Mouse (Mus musculus) B cell, adult 2 months (primary cell): ENCODE measurements around the gene Zfp786.
"Not testable (repeated sequence)": the region's sequence is repeated elsewhere in the genome, so short reads cannot be mapped to it uniquely, and the experiment has no call there.

Experiments
- DNase-seq, 2 experiments: peaks; one replicate each; pipeline ENCODE4 v3.0.0; 2022

Gene Zfp786

DNA sequence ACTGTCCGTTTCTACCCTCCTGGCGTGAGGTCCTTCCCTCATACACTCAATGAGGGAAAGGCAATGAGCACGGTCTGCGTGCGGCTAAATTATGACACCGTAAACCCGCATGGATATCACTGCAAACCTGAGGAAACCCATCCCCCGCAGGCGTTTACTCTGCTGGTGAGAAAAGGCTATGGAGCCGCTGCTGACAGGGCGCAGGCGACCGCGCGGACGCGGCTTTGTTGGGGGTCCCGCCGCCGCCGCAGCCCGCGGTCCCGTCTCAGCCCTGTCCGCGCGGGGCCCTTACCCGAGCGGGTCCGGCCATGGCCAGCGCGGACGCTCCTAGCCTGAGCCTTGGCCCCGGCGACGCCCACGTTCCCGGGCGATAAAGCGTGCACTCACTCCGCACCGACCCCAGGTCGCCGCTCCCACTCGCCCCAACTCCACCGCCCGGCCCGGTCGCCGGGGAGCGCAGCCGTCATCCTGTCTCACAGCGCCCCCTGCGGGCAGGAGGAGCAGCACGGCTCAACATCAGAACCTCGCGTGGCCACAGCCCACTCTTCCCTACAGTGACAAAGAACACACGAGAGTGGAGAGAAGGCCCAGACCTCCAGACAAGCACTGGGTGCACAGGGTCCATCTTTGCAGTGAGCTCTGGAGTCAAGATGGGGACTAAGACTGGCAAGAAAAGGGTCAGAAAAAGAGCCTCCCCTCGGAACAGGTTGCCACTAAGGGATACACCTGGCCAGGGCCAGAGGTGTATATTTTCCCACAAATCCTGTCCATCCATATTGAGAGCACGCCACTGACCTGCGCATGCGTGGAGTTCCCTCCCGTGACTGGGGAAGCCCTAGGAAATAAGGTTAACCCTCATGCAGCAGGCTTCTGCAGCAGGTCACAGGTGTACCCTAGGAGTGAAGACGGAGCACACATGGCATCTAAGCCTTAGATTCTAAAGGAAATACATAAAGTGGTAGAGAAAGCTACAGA, at the start of gene Zfp786:
TSS of gene Zfp786 (minus strand) at position 764 of the 975 bp plus-strand sequence.
- DNase-seq = peak; percentile 97 to 98

DNA sequence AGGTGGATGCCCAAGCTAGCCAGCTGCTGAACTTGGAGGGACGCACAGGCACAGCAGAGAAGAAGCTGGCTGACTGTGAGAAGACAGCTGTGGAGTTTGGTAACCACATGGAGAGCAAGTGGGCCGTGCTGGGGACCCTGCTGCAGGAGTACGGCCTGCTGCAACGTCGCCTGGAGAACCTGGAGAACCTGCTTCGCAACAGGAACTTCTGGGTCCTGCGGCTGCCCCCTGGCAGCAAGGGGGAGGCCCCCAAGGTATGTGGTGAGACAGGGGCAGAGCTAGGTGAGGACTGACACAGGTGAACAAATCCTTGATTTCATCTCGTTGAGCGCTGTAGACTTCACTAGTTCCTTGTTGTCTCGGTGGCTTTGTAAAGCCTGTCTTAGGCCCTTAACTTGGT, 49.5 kb upstream of the Zfp786 start:
- no peak for DNase-seq

GRCm38 (mm10) chr6:47879049-47879716, 48.5 kb upstream of the Zfp786 start:
- DNase-seq = peak in 1 of 2 experiments; percentile 3

DNA sequence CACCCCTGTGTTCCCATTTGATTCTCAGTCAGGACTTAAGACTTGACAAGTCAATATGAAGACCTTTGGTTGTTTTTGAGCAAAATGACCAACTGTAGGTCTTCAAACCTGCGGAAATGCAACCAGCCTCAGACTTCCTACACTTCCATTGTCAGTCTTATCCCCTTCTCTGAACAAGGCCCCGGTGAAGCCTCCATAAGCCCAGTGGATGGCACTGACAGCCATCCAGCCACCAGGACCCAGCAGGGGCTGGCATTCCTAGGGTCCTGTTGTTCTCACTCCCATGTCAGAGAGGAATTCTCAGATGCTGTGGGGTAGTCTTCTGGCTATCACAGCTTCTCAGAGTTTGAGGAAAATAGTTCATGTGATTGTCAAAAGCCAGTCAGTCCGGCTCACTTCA, 47.9 kb upstream of the Zfp786 start:
- DNase-seq = no peak

DNA sequence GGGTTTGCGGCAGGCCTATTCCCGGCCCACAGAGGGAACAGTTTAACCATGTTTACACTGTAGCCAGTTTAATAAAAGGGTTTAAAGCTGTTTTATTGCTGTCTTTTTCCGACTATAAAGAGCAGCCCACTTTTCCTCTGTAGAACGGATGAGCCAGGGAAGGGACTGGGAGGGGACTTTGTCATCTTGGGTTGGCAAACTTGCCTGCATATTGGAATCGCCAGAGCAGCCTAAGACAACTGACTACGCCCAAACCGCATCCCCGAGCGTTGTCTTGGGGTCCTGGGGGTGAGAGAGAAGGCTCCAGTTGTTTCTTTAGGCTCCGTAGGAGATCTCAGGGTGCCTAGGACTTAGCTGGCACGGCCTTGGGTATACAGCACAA, 47.5 kb upstream of the Zfp786 start:
- DNase-seq = no peak

DNA sequence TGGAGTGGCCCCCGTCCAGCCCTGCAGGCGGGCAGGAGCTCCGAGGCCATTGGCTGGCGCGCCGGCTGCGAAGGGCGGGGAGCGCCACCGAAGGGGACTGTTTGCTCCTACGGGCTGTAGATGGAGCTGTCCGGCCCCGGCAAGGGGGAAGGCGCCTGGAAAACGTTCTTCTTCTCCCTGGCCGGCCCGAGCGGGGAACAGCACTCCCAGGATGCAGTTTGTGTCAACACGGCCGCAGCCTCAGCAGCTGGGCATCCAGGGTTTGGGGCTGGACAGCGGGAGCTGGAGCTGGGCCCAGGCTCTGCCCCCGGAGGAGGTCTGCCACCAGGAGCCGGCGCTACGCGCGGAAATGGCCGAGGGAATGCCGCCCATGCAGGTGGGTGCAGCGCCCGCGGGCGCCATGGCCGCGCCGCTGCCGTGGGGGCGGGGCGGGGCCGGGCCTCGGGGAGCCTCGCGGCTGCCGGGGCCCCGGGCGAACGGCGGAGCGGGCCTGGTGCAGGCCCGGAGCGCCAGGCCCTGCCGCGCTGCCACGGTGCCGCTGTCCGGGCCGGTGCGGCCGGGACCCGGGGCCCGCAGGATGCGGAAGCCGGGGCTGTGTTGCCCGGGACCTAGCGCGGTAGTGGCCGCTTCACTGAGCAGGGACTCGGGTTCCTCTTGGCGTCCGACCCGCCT, 46.9 kb upstream of the Zfp786 start:
- DNase-seq = peak; percentile 83

DNA sequence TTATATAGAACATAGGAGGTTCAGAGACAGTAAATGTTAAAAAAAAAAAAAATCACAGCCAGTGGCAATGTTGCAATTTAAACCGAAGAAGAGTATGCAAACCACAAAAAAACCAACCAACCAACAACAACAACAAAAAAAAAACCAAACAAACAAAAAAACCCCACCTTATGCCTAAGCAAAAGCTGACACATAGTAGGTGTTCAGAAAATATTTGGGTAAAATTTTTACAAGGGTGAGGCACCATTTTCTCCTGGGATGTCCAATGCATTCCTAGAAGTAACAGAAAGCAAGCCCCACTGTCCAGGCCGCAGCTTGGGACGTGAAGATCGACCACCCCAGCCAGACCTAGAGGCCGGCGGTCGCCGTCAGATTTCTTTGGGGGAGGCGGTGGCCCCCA, 46.4 kb upstream of the Zfp786 start, which contains the start of gene Zfp282:
TSS of gene Zfp282 (plus strand) at position 147 of the 400 bp plus-strand sequence.
- DNase-seq = no peak

GRCm38 (mm10) chr6:47872266-47872665, 41.6 kb upstream of the Zfp786 start:
- DNase-seq = no peak

DNA sequence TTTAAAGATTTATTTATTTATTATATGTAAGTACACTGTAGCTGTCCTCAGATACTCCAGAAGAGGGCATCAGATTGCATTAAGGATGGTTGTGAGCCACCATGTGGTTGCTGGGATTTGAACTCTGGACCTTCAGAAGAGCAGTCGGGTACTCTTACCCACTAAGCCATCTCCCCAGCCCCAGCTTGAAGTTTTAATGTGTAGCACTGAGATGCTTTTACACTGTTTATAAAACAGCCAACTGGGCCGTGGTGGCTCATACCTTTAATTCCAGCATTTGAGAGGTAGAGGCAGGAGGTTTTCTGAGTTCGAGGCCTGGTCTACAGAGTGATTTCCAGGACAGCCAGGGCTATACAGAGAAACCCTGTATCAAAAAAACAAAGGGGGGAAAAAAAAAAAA, 27.1 kb upstream of the Zfp786 start:
- not testable (repeated sequence) for DNase-seq

DNA sequence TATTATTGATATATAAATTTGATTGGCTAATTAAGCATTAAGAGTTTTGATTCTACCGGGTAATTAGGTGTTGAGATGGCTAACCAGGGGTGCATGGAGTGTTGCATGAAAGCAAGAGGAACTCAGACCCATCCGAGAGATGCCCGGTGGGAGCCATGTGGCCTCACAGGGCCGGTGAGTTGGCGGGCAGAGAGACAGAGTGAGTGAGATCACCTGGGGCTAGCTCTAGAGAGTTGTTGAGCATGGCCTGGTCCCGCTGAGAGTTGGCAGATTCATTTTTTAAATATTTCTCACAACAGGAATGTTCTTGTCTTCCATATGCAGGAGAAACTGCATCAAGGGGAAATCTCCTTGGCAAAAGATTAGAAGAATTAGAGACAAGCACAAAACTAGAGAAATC, 26.6 kb upstream of the Zfp786 start:
- no peak for DNase-seq

DNA sequence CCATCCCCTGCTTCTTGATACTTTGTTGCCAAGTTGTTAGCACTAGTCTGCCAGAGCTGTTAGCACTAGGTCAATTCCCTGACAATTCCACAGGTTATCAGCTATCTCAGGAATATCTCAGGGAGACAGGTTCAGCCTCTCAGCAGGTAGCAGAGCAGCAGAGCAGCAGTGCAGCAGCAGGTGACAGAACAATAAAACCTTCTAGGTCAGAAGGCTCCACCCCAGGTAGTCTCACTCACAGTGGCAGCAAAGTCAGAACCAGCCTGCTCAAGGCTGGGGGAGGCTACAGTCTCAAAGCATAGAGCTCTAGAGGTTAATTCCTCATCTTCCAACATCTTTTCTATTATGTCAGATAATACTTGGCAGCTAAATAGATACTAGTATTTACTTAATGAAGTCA, 15.1 kb upstream of the Zfp786 start:
- no peak for DNase-seq

DNA sequence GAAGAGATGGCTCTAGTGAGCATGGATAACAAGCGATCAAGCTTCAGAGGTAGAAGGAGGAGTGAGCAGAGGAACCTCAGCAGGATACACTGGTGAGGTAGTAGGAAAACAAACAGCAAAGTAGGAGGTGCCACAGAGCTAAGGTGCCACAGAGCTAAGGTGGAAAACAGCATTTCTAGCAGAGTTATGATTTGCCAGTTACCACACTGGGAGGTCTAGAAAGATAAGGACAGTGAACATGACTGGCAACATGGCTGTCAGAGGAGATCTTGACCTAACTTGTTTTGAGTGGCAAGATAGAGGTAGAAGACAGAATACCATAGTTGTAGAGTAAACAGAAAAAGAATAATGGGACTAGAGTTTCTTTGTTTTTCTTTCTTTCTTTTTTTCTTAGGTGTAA, 11.7 kb upstream of the Zfp786 start:
- DNase-seq = no peak

DNA sequence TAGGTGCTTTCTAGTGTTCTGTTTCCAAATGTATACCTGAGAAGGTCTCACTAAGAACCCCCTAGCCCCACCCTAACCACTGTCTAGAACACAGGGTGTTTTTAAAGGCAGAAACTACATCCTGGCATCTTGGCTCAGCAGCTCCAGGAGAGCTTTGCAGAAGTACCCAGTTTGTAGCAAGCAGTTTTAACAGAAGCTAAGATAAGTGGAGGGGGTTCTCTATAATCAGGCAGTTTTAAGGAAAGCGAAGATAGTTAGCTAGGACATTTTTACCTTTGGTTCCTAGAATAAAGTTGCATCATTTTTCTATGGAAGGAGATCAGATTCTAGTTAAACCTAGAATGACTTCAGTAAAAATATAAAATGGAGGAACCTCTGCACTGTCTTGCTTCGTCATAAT, 11.2 kb upstream of the Zfp786 start:
- no peak for DNase-seq

DNA sequence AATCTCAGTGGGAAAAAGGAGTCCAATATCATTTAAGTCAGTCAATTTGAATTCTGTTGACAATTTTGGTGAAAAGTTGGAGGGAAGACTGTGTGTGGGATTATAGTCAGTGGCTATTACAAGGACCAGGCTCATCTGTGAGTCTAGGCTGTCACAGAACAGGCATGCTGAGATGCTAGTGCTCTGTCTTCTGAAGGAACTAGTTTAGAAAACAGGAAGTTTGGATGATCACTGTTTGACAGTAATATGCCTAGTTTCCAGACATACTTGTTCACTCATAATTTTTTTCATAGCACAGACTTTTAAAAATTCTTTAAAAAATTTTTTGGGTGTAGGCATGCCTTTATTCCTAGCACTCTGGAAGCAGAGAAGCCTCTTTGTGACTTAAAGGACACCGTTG, 10.4 kb upstream of the Zfp786 start:
- no peak for DNase-seq

DNA sequence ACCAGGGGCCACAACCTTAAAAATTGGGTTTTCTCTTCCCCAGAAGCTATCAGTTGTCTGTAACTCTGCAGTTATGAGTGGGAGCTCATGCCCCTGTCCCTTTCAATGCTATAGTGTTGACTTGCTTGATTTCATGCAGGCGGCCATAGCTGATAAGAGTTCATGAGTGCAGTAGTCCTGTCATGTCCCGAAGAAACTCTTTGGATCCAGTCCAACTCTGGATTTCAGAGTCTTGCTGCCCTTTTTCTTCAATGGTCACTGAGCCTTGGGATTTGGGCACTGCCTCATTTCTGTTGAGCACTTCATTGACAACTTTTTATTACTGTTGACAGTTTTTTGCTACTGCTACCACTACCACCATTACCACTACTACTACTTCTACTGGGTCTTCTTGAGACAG, 7.0 kb upstream of the Zfp786 start:
- no peak for DNase-seq

DNA sequence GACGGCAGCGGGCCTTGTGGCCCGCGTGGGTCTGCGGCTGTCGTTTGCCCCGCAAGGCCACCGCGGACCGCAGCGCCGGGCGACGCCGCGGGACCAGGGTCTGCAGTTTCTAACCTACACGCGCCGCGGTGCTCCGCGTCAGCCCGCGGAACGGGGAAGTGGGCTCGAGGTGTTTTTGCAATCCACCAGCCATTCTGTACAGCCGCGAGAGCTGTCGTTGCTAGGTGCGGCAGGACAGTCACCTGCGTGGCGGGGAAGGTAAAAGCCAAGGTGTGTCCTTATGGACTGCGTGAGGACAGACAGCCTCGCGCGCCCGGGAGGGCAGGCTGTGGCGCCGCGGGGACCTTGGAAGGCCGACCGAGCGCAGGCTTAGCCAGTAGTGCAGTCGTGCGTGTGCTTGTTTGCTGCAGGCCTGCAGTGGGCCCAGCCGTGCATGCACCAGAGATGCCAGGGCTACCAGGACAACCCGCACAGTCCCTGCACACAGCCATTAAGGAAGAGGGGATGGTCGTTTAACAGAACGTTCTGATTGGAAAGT, 5.4 kb upstream of the Zfp786 start:
- peak; percentile 63 to 68 for DNase-seq

- peak; percentile 99 for DNase-seq
Observed at GRCm38 (mm10) chr6:47835482-47835983, 4.9 kb upstream of the Zfp786 start, which contains the start of gene Zfp398. Zfp398 (plus strand) TSS chr6:47835661.

GRCm38 (mm10) chr6:47832220-47832619, 1.6 kb upstream of the Zfp786 start:
- DNase-seq = no peak

GRCm38 (mm10) chr6:47828950-47829349, 1.7 kb downstream of the Zfp786 start:
- DNase-seq = no peak

GRCm38 (mm10) chr6:47827462-47827861, 3.2 kb downstream of the Zfp786 start:
- DNase-seq = no peak

GRCm38 (mm10) chr6:47824241-47824640, 6.4 kb downstream of the Zfp786 start:
- DNase-seq = no peak

- DNase-seq = no peak
Observed at GRCm38 (mm10) chr6:47821776-47822175, 8.9 kb downstream of the Zfp786 start.

DNA sequence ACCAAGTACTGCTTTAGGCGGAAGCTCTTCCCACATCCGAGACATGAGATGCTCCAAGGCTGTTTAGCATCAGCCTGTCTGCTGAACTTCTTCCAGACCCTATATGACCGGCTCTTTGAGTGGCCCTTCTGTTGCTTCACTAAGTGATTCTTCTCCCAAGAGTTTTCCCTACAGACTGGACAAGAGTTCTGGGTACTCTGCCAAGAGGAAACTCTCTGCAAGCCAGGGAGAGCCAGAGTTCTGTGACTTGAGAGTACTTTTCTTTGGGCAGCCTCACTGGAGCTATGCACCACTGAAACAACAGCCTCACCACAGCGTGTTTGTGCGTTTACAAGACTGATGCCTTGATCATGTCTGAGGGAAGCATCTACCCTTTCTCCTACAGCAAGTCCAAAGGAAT, 9.4 kb downstream of the Zfp786 start:
- no peak for DNase-seq
